Mouse (Mus musculus) adrenal gland, adult 10 weeks (tissue): Measurements from ENCODE around the gene Pla2g2c. TPM values are rescaled to one million over a fixed set of nuclear protein-coding genes. Genes with fewer than 3 reads are reported as not detected.

Experiments
- polyA plus RNA-seq: library from polyadenylated mRNA; stranded (reverse); fragments of 350-450 nt; fragmentation: Illumina TruSeq; extraction: RNeasy Lipid Tissue Mini Kit (QIAGEN cat#74804); gene quantifications from one replicate; pipeline ENCODE4 v1.2.3, GENCODE M21; 2014; ENCODE audit warnings: low read depth, low replicate concordance

The Pla2g2c gene
- 0.35 TPM for polyA plus RNA-seq

GRCm38 (mm10) chr4:138724354-138725126 is at the start of gene Pla2g2c:
Gene Pla2g2c, plus strand, starts transcription at chr4:138724792.

GRCm38 (mm10) chr4:138737031-138737430 is 12.4 kb downstream of the Pla2g2c start, which contains the start of gene Ubxn10:
Gene Ubxn10, minus strand, starts transcription at chr4:138737167.

GRCm38 (mm10) chr4:138757416-138757815 is 32.8 kb downstream of the Pla2g2c start, which contains the start of gene Pla2g2f:
Gene Pla2g2f, minus strand, starts transcription at chr4:138757626.

GRCm38 (mm10) chr4:138775435-138775834 is 50.8 kb downstream of the Pla2g2c start, which contains the start of gene Pla2g2d:
Gene Pla2g2d, plus strand, starts transcription at chr4:138775735.

Other genes starting within 250 kb of the Pla2g2c start
- not detected for gene Vwa5b1, start 88.9 kb upstream of the Pla2g2c start, polyA plus RNA-seq
- 0.47 TPM for gene Ubxn10, start 12.4 kb downstream of the Pla2g2c start, polyA plus RNA-seq
- 8.3 TPM for gene Pla2g2f, start 32.8 kb downstream of the Pla2g2c start, polyA plus RNA-seq
- 2.7 TPM for gene Pla2g2d, start 50.9 kb downstream of the Pla2g2c start, polyA plus RNA-seq
- gene Pla2g5, start 138.7 kb downstream of the Pla2g2c start, polyA plus RNA-seq, result 15.9 TPM
- gene Gm13030, start 149.2 kb downstream of the Pla2g2c start, polyA plus RNA-seq, result not detected
- gene Pla2g2e, start 153.2 kb downstream of the Pla2g2c start, polyA plus RNA-seq, result not detected
- gene Otud3, start 189.2 kb downstream of the Pla2g2c start, polyA plus RNA-seq, result 2.0 TPM
- gene Rnf186, start 242.3 kb downstream of the Pla2g2c start, polyA plus RNA-seq, result not detected
- gene Tmco4, start 248.1 kb downstream of the Pla2g2c start, polyA plus RNA-seq, result 3.0 TPM